Mouse (Mus musculus): ENCODE measurements around the gene Cobl. TPM values are rescaled to one million over a fixed set of nuclear protein-coding genes. Genes with fewer than 3 reads are reported as not detected.

Cobl gene
- total RNA-seq, 2 experiments from 2014 or later, result 49.0 to 49.8 TPM

DNA sequence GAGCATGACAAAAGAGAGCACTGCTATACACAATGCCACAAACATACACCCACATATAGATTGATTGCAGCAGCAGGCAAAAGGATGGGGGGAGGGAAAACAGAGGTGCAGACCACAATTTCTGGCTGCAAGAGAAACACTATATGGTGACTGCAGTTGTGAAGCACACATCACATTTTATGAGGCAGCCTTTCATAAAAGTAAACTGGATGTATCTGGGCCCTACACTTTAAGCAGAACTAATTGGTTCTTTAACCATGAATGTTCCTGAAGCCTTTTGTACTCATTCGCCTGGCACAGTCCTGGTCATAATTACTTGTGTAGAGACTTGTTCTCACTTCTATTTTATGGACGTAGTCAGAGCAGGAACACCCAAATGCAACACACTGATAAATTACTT lies 19.5 kb downstream of the Cobl start:
- intact Hi-C loops (cut with DNase I), result no loop called here
- no peak for DNase-seq

DNA sequence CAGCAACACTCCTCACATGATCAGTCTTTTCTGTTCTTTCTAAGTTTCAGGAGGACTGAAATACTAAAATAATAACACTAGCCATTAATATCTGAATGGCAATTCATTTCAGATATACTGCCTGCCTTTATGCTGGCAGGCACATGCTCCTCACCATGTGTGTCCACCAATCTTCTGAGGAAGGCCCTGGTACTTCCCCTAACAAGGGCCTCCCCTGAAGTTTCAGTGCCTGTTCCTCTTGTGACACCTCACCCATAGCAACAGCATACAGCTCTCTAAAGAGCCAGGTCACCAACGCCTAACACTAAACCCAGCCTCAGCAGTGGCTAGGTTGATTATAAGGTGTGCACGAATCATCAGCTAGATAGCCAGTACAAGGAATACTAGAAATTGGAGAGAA lies 20.5 kb downstream of the Cobl start:
- intact Hi-C loops (cut with DNase I), result no loop called here
- DNase-seq, result no peak

DNA sequence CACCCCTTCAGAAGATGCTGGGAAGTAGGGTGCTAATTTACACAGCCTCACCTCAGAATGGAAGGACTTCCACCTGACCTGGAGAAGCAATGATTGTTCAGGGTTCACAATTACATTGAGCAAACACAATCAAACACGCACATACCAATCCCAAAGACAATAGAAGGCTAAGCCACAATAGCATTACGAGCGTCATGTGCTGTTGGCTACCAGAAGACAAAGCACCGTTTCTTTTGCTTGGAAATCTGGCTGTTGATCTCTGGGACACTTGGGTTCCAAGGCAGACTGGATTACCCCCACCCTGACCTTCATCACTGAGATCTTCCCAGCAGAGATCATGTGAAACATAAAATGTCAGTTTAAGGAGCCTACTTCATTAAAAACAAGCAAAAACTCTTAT lies 21.1 kb downstream of the Cobl start:
- no peak for DNase-seq
- intact Hi-C loops (cut with DNase I), result no loop called here

DNA sequence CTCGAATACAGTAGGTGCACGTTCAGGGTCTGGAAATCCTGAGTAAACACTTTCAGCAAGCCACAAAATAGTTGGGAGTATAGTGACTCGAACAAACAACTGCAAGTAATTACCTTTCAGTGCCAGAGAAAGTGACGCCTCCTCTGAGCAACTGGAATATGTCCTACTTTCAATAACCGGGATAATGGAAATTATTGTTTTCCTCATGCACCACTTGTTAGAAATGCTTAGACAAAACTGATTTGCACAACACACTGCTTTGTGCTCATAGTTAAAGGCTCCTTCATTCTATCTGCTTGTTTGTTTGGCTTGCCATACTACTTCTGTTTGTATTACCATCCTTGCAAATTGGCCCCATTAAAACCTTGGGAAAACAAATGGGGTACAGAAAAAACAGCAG lies 21.6 kb downstream of the Cobl start:
- intact Hi-C loops (cut with DNase I), result no loop called here
- no peak for DNase-seq

DNA sequence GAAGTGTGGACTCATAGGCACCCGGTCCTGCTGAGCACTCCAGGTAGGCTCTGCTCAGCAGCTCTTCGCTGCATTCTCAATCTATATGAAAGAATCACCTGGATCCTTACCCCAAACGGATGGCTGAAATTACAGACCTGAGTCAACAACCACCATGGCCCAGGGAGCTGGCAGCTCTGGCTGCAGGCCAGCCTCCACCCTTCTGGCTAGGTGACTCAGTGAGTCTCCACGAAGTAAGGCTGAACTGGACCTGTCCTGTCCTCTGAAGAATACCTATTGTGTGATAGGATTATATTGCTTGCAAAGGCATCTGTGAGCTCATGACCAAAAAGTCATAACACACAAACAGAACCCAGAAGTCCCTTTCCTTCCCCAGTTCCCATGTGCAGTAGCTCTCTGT lies 22.5 kb downstream of the Cobl start:
- intact Hi-C loops (cut with DNase I), result no loop called here
- no peak for DNase-seq

DNA sequence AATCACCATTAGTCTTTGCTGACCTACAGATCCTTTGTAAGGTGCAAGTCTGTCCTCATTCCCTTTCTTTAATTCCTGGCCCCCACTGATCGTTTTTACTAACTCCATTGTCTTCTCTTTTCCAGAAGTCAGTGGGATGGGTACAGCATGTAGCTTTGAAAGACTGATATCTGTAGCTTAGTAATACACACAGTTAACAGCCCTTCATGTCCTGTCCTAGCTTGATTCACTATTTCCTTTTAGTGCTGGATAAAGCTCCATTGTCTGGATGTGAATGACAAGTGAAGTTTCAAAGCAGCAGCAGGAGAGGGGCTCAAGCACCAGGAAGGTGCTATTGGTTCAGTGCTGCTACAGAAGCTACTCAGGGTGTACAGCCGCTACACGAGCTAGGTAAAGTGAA lies 28.9 kb downstream of the Cobl start:
- DNase-seq, result no peak

DNA sequence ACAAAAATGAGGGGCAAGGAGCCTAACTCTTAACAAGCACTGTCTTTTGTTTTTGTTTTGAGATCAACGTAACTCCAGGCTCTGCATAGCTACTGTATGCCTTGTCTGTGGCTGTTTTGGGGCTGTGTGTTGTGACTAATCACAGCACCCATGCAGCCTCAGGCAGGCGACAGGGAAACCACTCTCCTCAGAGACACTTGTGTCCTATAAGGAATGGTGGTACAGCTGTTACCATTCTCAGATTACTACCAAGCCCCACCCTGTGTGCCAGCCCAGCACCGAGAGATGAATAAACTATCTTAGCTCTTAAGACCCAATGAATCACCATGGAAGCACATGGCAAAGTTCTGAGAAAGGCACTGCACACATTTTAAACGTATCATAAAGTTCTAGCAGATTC lies 29.7 kb downstream of the Cobl start:
- no peak for DNase-seq
- intact Hi-C loops (cut with DNase I), result no loop called here

More for the DNA sequence above, 28.9 kb downstream of the Cobl start:
- intact Hi-C loops (cut with DNase I), result no loop called here

DNA sequence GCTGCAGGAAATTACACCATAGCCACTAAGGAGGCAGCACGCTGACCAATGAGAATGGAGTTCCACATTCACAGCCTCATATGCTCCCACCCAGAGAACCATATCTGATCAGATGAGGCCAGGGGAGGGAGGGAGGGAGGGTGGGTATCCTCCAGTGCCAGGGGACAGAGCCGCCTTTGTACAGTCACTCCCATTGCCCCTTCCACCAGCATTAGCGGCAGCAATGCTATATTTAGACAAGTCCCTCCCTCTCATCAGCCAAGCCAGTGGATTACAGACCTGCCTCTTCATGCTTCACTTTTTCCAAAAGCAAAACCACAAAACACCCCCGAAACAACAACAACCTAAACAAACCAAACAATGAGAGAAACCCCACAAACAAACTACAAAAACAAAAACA lies 30.2 kb downstream of the Cobl start:
- no peak for DNase-seq
- intact Hi-C loops (cut with DNase I), result no loop called here

DNA sequence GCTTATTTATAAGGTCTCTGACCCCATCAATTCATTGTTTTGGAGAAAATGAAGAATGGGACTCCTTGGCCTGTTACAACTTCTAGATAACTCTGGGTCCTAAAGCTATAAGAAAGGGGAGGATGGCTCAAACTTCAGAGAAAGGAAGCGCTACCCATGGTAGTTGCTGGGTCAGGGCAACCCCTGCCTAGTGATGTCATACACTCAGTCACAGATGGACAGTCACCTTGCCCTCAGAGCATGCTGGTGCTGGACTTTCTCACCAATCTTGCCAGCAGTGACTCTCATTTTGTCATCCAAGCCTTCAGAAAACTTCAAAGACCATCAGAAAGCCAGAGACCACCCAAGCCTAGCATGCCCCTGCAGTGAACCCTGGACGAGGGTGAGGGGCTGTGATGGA lies 32.8 kb downstream of the Cobl start:
- intact Hi-C loops (cut with DNase I), result no loop called here
- no peak for DNase-seq

DNA sequence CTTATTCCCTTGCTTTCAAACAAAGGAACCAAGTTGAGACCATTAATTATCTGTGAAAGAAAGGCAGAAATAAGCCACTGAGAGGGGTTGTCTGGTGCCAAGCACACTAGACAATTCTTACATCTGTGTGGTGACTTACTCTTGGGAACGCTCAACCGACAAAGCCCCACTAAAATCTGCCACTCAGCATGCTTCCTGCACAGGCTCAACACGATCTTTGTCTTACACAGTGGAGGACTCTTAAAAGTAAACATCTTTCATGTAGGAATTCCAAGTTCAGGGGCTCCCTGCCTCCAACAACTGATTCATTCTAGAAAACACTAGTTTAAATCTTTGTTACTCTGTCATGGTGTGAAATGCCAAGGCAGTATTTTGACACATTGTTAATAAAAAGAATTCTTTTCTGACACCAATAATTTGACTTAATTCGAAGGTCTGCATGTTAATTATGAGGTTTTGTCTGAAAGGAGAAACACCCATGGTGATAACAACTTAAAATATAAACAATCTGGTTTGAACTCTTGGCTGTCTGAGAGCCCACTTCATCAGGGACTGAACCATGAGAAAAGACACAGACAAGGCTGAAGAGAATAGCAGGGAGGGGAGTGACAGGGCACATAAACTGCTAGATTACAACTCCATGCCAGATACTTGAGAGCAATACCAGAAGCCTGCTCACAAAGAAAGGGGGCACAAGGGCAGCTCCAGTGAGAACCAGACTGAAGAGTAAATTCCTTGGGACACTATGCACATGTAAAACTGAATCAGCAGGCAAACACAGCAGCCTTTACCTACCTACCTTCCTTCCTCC lies 34.3 kb downstream of the Cobl start:
- DNase-seq, result no peak
- intact Hi-C loops (cut with DNase I), result no loop called here

DNA sequence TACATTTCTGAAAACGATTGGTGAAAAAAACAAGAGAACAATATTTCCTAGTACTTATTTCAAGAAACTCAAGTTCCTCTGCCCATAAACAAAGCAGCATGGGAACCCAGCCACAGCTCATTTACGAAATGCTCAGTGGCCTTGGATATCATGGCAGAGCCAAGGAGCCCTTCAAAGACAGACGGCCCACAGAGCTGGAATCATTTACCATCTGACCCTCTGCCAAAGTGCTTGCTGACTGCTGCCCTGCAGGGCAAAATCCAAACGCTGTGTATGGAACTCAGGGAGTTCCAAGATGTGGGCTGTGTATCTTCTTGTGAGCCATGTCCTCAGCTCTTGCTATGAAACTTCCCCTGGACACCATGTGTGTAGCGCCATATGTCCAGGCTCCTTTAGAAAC lies 38.0 kb downstream of the Cobl start:
- DNase-seq, result peak; percentile 67
- intact Hi-C loops (cut with DNase I), result no loop called here

DNA sequence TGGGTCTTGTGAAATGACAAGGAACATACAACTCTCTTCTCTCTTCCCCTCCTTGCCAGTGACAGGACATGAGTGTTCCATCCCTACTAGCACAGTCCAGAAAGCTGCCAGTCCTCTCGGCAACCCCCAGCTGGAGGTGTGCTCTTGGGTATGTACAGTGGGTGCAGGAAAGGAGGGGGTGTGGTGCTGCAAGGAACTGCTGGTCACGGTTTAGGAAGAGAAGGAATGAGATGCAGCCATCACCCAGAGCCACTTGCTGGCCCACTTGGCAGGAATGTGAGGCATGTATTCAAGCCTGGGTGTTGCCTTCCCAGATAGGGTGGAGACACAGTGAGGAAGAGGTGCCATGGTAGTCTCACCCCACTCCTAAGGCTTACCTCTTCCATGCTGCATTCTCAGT lies 40.6 kb downstream of the Cobl start:
- intact Hi-C loops (cut with DNase I), result no loop called here
- no peak for DNase-seq

DNA sequence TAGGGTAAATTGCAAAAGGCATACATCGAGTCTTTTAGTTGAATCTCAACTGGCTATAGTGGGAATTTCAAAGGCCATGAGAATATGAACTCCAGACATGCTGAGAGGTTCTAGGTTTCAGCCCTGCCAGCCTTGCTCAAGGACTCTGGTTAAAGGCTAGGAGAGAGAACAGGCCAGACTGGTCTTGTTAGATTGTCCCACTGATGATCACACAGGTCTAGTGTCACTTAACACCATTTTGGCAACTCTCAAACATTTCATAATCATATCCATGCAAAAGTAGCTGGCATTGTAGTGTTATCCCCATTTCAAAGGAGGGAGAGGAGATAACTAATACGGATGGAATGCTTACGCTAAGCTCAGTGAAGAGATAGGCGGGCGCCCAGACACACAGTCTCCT lies 43.6 kb downstream of the Cobl start:
- no peak for DNase-seq
- intact Hi-C loops (cut with DNase I), result no loop called here

DNA sequence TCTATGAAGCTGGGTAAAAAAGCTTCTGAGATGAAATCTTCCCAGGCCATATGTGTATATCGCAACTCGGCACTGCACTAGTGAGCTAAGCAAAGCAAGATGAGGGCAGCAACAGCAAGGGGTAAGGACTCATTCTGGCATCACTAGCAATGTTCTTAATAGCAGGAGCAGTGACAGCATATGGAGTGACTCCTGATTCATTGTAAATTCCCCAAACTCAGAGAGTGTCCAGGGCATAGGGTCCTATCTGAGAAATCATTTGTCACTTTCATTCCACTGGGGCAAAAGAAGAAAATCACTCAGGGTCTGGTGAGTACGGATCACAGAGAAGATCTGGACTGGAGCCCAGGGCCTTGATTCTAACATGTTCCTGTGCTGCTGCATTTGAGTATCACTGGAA lies 44.6 kb downstream of the Cobl start:
- intact Hi-C loops (cut with DNase I), result no loop called here
- DNase-seq, result no peak

DNA sequence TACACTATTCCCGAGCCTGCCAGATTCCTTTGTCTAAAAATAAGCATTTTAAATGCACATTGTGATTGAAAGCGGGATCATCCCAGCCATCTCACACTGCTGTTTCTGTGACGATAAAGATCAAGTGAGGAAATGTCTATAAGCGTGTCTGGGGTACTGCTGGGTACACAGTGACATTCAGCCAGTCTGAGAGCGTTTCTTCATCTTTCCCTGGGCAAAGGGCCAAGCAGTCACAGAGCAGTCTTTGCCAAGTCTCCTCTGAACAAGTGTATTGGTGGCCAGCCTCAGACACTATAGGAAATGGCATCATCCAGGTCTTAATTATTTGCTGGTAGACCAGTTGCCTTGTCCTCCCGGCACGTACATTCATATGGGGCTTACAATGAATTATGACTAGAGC lies 47.9 kb downstream of the Cobl start:
- DNase-seq, result peak; percentile 70
- intact Hi-C loops (cut with DNase I), result no loop called here

DNA sequence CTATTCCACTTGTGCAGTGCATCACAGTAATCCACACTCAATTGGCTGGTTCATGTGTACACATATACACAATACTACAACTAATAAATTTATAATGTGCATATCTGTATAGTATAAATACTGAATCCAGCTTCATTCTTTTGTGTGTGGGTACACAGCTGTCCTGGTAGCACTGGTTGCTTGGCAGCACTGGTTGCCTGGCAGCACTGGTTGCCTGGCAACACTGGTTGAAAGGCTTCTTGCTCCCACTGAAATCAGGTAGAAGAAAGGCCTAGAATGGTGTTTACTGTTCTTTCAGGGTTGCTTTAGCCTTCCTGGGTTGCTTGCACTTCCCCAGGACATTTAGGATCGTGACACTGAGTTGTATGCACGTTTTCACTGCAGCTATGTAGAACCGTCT lies 49.4 kb downstream of the Cobl start:
- peak; percentile 26 for DNase-seq
- intact Hi-C loops (cut with DNase I), result no loop called here

DNA sequence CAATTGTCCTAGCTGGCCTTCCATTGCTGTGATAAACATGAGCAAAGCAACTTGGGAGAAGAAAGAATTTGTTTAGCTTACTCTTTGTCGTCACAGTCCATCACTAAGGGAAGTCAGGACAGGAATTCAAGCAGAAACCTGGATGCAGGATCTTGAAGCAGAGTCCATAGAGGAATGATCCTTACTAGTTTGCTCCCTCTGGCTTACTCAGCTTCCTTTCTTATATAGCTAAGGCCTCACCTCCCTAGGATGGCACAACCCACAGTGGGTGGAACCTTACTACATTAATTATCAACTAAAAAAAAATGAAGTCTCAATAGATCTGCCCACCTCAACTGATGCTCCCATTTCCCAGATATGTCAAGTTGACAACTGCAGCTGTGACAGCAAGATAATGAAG lies 52.8 kb downstream of the Cobl start:
- intact Hi-C loops (cut with DNase I), result no loop called here
- DNase-seq, result no peak

DNA sequence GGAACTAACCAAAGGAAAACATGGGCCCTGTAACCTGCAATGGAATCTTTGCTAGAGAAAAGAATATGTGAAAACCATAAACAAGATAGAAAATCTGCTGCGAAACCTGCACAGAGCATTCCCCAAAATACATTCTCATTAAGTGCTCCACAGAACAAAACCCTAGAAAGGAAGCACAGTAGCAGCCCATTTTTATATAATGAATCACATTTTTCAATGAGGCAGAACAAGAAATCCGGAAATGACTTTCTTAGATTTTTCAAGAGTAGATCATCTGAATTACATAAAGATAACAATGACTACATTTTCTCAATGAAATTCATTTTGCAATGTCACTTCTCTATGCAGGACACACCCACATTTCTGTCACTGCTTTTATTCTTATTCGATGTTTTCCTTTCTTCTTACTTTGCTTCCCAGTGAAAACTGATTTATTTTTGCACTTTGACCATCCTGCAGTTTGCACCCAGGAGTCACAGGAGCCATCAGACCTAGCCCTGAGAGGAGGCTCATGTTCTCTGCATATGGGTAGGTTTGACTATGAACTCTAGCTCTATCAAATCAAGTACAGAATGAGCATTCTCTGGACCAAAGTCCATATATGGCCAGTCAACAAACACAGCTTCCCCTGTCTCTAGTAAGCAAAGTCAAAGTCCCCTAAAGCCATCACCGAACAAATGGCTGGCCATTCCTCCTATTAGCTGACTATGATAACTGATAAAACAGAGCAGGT lies 53.5 kb downstream of the Cobl start:
- no peak for DNase-seq
- intact Hi-C loops (cut with DNase I), result no loop called here

DNA sequence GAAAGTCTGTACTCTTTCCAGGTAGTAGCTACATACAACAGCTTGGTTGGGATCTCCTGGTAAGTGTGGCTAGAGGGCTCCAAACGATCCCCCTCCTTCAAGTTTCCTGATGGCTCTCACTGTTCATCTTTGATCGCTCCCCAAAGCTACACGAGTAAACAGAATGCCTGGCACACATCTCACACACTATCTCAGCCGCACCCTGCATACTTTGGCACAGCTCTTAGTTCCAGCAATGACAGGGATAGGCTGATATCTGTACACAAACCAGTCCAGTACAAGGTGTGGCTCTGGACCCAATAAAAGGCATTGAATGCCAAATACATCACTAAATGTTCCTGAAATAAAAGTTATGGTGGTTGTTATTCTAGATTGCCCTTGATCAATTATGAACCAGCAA lies 55.3 kb downstream of the Cobl start:
- no peak for DNase-seq
- intact Hi-C loops (cut with DNase I), result no loop called here

DNA sequence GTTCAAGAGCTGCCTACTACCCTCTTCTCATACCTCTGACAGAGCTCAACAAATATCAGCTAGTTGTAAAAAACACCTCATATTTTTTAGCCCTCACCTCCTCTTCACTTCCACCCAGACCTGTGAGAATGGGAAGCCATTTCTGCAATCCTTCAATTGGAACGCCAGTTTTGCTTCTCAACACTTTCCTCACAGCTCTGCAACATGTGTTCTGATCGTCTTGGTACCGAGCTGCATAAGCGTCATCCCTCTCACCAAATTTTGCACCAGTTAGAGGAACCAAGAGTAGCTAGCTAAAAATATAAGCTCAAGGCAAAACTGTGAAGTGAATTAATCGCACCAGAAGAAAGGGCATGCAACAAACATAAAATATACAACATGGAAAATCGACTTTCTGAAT lies 56.9 kb downstream of the Cobl start:
- intact Hi-C loops (cut with DNase I), result no loop called here
- no peak for DNase-seq

DNA sequence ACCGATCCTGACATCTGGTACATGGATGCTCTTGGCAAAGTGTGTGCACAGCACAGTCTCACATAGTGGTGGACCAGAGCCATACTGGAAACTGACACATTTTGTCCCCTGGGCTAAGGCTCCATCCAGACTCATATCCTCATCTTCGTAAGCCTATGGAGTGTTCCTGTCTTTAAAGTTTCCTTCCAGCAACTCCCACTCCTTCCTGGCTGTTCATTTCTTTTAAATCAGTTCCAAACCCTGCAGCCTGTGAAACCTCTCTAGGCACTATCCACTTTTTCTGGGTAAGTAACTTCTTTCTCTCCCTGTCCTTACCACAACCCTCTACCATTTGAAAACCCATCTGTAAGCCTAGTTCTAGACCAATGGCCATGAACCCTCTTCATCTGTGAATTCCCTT lies 64.9 kb downstream of the Cobl start:
- intact Hi-C loops (cut with DNase I), result no loop called here
- no peak for DNase-seq

DNA sequence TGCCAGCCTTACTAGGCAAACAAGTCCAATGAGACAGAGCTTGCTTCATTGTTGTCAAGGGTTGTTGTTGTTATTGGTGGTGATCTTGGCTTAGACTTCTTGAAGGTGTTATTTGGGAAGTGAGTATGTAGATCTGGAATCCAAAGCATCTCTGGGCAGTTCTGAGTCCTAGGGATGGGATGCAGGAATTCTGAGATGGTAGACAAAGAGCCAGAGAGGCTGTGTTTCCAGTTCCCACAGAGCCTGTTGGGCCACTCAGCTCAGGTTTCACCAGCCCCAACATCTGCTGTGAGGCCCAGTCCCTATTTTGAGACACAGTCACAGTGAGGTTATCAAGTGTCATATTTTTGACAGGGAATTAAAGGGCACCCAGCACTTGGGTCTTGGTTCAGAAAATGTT lies 68.6 kb downstream of the Cobl start:
- no peak for DNase-seq
- intact Hi-C loops (cut with DNase I), result no loop called here

DNA sequence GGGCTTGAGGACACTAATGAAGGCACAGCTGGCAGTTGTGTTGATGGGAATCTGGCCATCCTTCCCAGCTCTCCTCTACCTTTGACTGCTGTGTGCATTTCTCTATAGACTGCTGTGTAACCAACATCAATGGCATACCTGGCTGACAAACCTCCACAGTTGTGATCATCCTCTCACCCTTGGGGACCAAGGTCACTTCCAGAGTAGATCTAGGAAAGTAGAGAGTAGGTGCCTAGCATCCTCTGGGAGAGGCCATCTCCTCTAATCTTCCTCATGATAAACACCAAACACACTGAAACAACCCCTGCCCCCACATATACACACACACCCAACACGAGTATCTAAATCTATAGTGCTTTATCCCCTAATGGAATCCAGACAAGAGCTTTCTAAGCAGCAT lies 70.1 kb downstream of the Cobl start:
- DNase-seq, result no peak
- intact Hi-C loops (cut with DNase I), result no loop called here

All from left cerebral cortex, postnatal 4 days (tissue).